Mouse (Mus musculus) heart, adult 2 months (tissue): ENCODE measurements at regions not wholly inside any gene's neighbourhood (a gene's known extent, or its start where the extent isn't known, plus 50 kb on each side); places are given as distances from the start of the nearest gene placed in this dataset.
A peak's percentile ranks its signal among the peaks of the same experiment; 100 is the strongest.

Experiments used
- DNase-seq, 2 experiments: peaks; one replicate each; pipeline ENCODE4 v3.0.0; 2021
- H3K27ac ChIP-seq: fragments of 200-600 bp; 2 replicates; pipeline ENCODE4 v1.8.1; 2022
- H3K27me3 ChIP-seq: fragments of 200-500 bp; 2 replicates; pipeline ENCODE4 v1.6.1; 2012; ENCODE audit warnings: mild to moderate bottlenecking, low read length, inconsistent platforms, mixed read lengths; ENCODE audit not compliant: control insufficient read depth, insufficient read depth
- H3K36me3 ChIP-seq: fragments of 200-500 bp; 2 replicates; pipeline ENCODE4 v1.6.1; 2012; ENCODE audit warnings: low read length, inconsistent platforms; ENCODE audit not compliant: control insufficient read depth, insufficient read depth
- H3K4me1 ChIP-seq: fragments of 200-500 bp; 2 replicates; pipeline ENCODE4 v1.6.1; 2011; ENCODE audit warnings: low read length; ENCODE audit not compliant: control insufficient read depth, insufficient read depth
- H3K4me3 ChIP-seq: fragments of 200-600 bp; 2 replicates; pipeline ENCODE4 v1.8.1; 2022
- H3K79me2 ChIP-seq: fragments of 200-500 bp; replicated peaks from 2 replicates; pipeline ENCODE4 v1.6.1; 2012; ENCODE audit warnings: mild to moderate bottlenecking, inconsistent platforms, low read length, moderate library complexity, mixed read lengths; ENCODE audit not compliant: control insufficient read depth, insufficient read depth
- H3K9ac ChIP-seq: fragments of 200-500 bp; 2 replicates; pipeline ENCODE4 v1.6.1; 2012; ENCODE audit warnings: low read depth, mild to moderate bottlenecking, control low read depth, inconsistent platforms, low read length, mixed read lengths
- CTCF ChIP-seq: fragments of 200-600 bp; IDR thresholded peaks from 2 replicates; pipeline ENCODE4 v1.8.1; 2022; ENCODE audit warnings: antibody characterized with exemption, mild to moderate bottlenecking, moderate library complexity
- EP300 ChIP-seq: fragments of 200-500 bp; IDR thresholded peaks from 2 replicates; pipeline ENCODE4 v1.6.1; 2011; ENCODE audit warnings: low read depth, low read length, control low read depth; ENCODE audit not compliant: insufficient read depth
- POLR2A ChIP-seq: fragments of 200-500 bp; IDR thresholded peaks from 2 replicates; pipeline ENCODE4 v1.6.1; 2011; ENCODE audit warnings: mild to moderate bottlenecking, low read depth, low read length, control low read depth; ENCODE audit not compliant: insufficient read depth
- WGBS: fragments of 180-500 bp; shearing (Covaris S2); methylation state at CpG from one replicate; pipeline ENCODE4 v1.1.7; 2018; 5-methylcytosine and 5-hydroxymethylcytosine counted together
- intact Hi-C: fragments of 180-260 bp; cut with DNase I; formaldehyde crosslinking; loops from one replicate; pipeline ENCODE4 v1.15.1; 2025

- no peak overlapping the region for H3K27ac ChIP-seq
- DNase-seq: no peak
- H3K36me3 ChIP-seq: no peaks in the 10 kb centered on the region
- H3K9ac ChIP-seq: no peak overlapping the region
- intact Hi-C loops: no loop called here
- no peak for TF ChIP-seq POLR2A
- no peak for TF ChIP-seq EP300
- no peak for TF ChIP-seq CTCF
- no peak overlapping the region for H3K4me3 ChIP-seq
- no peaks in the 10 kb centered on the region for H3K79me2 ChIP-seq
- no peaks in the 10 kb centered on the region for H3K4me1 ChIP-seq
- 74% methylated on average over 1 of the region's 1 CpGs for WGBS
- no peaks in the 10 kb centered on the region for H3K27me3 ChIP-seq
These were observed 355.0 kb upstream of the Nrp1 start for GRCm38 (mm10) chr8:128003385-128003784.

- intact Hi-C loops: no loop called here
- TF ChIP-seq CTCF (no peak), EP300 (no peak), POLR2A (no peak)
- no peaks in the 10 kb centered on the region for H3K36me3 ChIP-seq
- H3K9ac ChIP-seq: no peak overlapping the region
- H3K79me2 ChIP-seq: no peaks in the 10 kb centered on the region
- H3K4me3 ChIP-seq: no peak overlapping the region
- WGBS: 80% methylated on average over 3 of the region's 3 CpGs
- no peak for DNase-seq
- no peaks in the 10 kb centered on the region for H3K4me1 ChIP-seq
- no peak overlapping the region for H3K27ac ChIP-seq
- no peaks in the 10 kb centered on the region for H3K27me3 ChIP-seq
These were observed 354.5 kb upstream of the Nrp1 start for GRCm38 (mm10) chr8:128003881-128004286.

- TF ChIP-seq CTCF: no peak
- no peak for TF ChIP-seq EP300
- TF ChIP-seq POLR2A: no peak
These were observed 348.9 kb upstream of the Nrp1 start for GRCm38 (mm10) chr8:128009393-128010010.

GRCm38 (mm10) chr8:128017171-128017570, 341.2 kb upstream of the Nrp1 start:
- no peak for DNase-seq
- H3K4me3 ChIP-seq: no peak overlapping the region
- no peak overlapping the region for H3K9ac ChIP-seq
- TF ChIP-seq POLR2A (no peak), EP300 (no peak), CTCF (no peak)
- no peaks in the 10 kb centered on the region for H3K79me2 ChIP-seq
- no peaks in the 10 kb centered on the region for H3K36me3 ChIP-seq
- intact Hi-C loops: no loop called here
- H3K4me1 ChIP-seq: no peaks in the 10 kb centered on the region
- no peaks in the 10 kb centered on the region for H3K27me3 ChIP-seq
- 82% methylated on average over 8 of the region's 8 CpGs for WGBS
- no peak overlapping the region for H3K27ac ChIP-seq

More at GRCm38 (mm10) chr8:128009393-128010010, 348.9 kb upstream of the Nrp1 start:
- no peak overlapping the region for H3K27ac ChIP-seq
- H3K9ac ChIP-seq: no peak overlapping the region
- H3K4me1 ChIP-seq: no peaks in the 10 kb centered on the region
- no peaks in the 10 kb centered on the region for H3K79me2 ChIP-seq
- H3K4me3 ChIP-seq: no peak overlapping the region
- intact Hi-C loops: no loop called here
- WGBS: 93% methylated on average over 6 of the region's 6 CpGs
- no peaks in the 10 kb centered on the region for H3K36me3 ChIP-seq
- no peak for DNase-seq
- no peaks in the 10 kb centered on the region for H3K27me3 ChIP-seq

GRCm38 (mm10) chr8:128023661-128024060, 334.7 kb upstream of the Nrp1 start:
- intact Hi-C loops: loop anchor here (2.0 kb wide), 1 partner anchor 335 kb away; the partner anchor contains the start of gene Nrp1
- no peak overlapping the region for H3K27ac ChIP-seq

GRCm38 (mm10) chr8:128024774-128025222, 333.6 kb upstream of the Nrp1 start:
- no peaks in the 10 kb centered on the region for H3K27me3 ChIP-seq
- intact Hi-C loops: loop anchor here (2.0 kb wide), 1 partner anchor 334 kb away; the partner anchor contains the start of gene Nrp1
- peak overlapping the region; percentile 66 for H3K27ac ChIP-seq
- peaks cover 4% of the 10 kb centered on the region for H3K4me1 ChIP-seq
- TF ChIP-seq EP300 (no peak), POLR2A (no peak), CTCF (no peak)
- no peaks in the 10 kb centered on the region for H3K79me2 ChIP-seq
- WGBS: 0% methylated on average over 2 of the region's 2 CpGs
- peak in 1 of 2 experiments; percentile 15 for DNase-seq
- H3K36me3 ChIP-seq: peaks cover 3% of the 10 kb centered on the region; the same call in 1 of the 2 replicates
- no peak overlapping the region for H3K4me3 ChIP-seq
- H3K9ac ChIP-seq: no peak overlapping the region

More at GRCm38 (mm10) chr8:128023661-128024060, 334.7 kb upstream of the Nrp1 start:
- peaks cover 3% of the 10 kb centered on the region; the same call in 1 of the 2 replicates for H3K36me3 ChIP-seq
- H3K27me3 ChIP-seq: no peaks in the 10 kb centered on the region
- H3K79me2 ChIP-seq: no peaks in the 10 kb centered on the region
- H3K4me1 ChIP-seq: peaks cover 4% of the 10 kb centered on the region
- no peak for DNase-seq
- H3K9ac ChIP-seq: no peak overlapping the region
- no peak for TF ChIP-seq POLR2A
- no peak for TF ChIP-seq EP300
- no peak for TF ChIP-seq CTCF
- H3K4me3 ChIP-seq: no peak overlapping the region
- WGBS: 85% methylated on average over 2 of the region's 2 CpGs
